Mouse (Mus musculus) duodenum, adult 2 months (tissue): ENCODE data around the gene Rpp21. TPM values are rescaled to one million over a fixed set of nuclear protein-coding genes. Genes with fewer than 3 reads are reported as not detected.

Experiments
- polyA plus RNA-seq: library from polyadenylated mRNA; depleted of rRNA; stranded (reverse); fragments of >200 nt; gene quantifications from 2 replicates; pipeline ENCODE4 v1.2.3, GENCODE M21; 2012; ENCODE audit warnings: low replicate concordance; rRNA removed

Gene Rpp21
- 132 and 151 TPM in 2 replicates for polyA plus RNA-seq

GRCm38 (mm10) chr17:36257969-36258368 lies at the start of gene Rpp21:
TSS of gene Rpp21 (minus strand) at chr17:36258069.

DNA sequence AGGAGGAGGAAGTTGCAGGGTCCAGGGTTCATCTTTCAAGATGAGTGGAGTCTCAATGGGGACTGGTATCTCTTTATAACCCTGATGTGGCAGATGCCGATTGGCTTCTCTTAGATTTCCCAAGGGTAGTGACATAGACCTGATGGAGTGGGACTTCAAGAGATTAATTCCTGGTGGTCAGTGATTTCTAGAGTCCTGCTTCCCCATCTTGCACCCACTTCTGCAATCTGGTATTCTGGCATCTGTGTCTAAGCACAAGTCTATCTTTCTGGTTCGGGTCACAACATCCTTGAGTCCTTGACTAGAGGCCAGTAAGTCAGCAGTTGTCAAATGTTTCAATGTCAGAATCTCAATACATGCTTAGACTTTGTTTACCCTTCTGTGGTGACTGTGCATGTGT lies 28.5 kb upstream of the Rpp21 start, which contains the start of gene H2-M10.2:
Gene H2-M10.2, minus strand, starts transcription at position 101 of the 400 bp plus-strand sequence.

GRCm38 (mm10) chr17:36271586-36272256 lies 13.9 kb upstream of the Rpp21 start, which contains the start of gene Trim39:
TSS of gene Trim39 (minus strand) at chr17:36272247.

Other genes starting within 250 kb of the Rpp21 start
- 1.2 and 1.9 TPM in 2 replicates for gene H2-T24, start 237.5 kb downstream of the Rpp21 start, polyA plus RNA-seq
- gene H2-T23, start 225.2 kb downstream of the Rpp21 start, polyA plus RNA-seq, result 247 and 672 TPM in 2 replicates
- gene H2-T22, start 215.3 kb downstream of the Rpp21 start, polyA plus RNA-seq, result 22.4 and 45.9 TPM in 2 replicates
- gene Gm6034, start 215.1 kb downstream of the Rpp21 start, polyA plus RNA-seq, result not detected in 2 replicates
- gene Gm11127, start 199.7 kb downstream of the Rpp21 start, polyA plus RNA-seq, result 46.7 and 279 TPM in 2 replicates
- gene Gm19684, start 136.4 kb downstream of the Rpp21 start, polyA plus RNA-seq, result 0.06 TPM in 2 replicates
- gene Gm7030, start 128.6 kb downstream of the Rpp21 start, polyA plus RNA-seq, result 12.6 and 15.9 TPM in 2 replicates
- gene Gm8909, start 89.5 kb downstream of the Rpp21 start, polyA plus RNA-seq, result 99.5 and 293 TPM in 2 replicates
- gene H2-T3, start 67.8 kb downstream of the Rpp21 start, polyA plus RNA-seq, result 118 and 133 TPM in 2 replicates
- 5.3 and 8.0 TPM in 2 replicates for gene Trim39, start 14.2 kb upstream of the Rpp21 start, polyA plus RNA-seq
- gene H2-M10.2, start 28.4 kb upstream of the Rpp21 start, polyA plus RNA-seq, result not detected in 2 replicates
- not detected in 2 replicates for gene H2-M10.1, start 68.1 kb upstream of the Rpp21 start, polyA plus RNA-seq
- not detected in 2 replicates for gene H2-M10.3, start 110.3 kb upstream of the Rpp21 start, polyA plus RNA-seq
- gene H2-M10.4, start 204.3 kb upstream of the Rpp21 start, polyA plus RNA-seq, result not detected in 2 replicates